Mouse (Mus musculus): ENCODE data around the gene 1810065E05Rik. TPM values are rescaled to one million over a fixed set of nuclear protein-coding genes. Genes with fewer than 3 reads are reported as not detected.

The 1810065E05Rik gene
- 0.23 and 0.33 TPM in 2 replicates for polyA plus RNA-seq (2015; fragmentation: Nextera tagmentation; extraction: Ambion mirVana)

DNA sequence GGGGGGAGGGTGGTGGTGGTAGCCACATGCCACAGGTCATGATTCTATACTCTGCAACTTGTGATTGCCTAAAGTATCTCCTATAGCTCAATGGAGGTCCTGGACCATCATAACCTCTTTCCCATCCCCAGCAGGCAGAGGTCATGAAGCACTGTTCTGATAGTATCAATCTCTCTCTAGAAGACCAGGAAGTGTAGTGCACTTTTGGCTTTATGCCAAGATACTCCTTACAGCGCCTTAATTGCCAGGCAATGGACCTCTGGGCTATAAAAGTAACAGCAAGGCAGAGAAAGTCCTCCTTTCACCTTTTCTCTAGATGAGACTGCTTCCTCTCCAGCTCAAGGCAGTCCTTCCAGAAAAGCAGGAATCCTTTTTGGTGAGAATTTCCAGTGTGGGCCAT is at the start of gene 1810065E05Rik:
TSS of gene 1810065E05Rik (plus strand) at position 297 of the 400 bp plus-strand sequence.

GRCm38 (mm10) chr11:58378763-58379278 is 42.1 kb upstream of the 1810065E05Rik start, which contains the start of gene Lypd8:
TSS of gene Lypd8 (plus strand) at chr11:58379043.

DNA sequence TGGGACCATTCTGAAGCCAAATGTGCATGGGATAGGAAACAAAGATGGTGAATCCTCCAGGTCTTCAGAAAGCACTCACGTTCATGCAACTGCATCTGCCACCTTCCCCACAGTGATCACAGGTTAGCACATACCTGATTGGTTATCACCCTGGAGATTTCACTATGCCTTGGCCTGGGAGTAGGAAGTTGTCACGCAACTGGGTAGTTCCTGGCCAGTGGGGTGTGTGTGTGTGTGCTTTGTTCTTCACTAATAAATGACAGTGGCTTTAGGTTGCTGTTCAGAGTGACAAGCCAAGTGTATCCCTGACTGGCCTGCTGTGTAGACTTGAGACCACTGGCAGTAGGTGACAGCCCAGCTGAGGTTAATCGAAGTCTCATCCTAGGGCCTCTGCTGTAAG is 11.3 kb downstream of the 1810065E05Rik start, which contains the start of gene Gm12253:
TSS of gene Gm12253 (plus strand) at position 301 of the 400 bp plus-strand sequence.

GRCm38 (mm10) chr11:58452759-58453158 is 31.8 kb downstream of the 1810065E05Rik start, which contains the start of gene Lypd9:
TSS of gene Lypd9 (minus strand) at chr11:58452923.

DNA sequence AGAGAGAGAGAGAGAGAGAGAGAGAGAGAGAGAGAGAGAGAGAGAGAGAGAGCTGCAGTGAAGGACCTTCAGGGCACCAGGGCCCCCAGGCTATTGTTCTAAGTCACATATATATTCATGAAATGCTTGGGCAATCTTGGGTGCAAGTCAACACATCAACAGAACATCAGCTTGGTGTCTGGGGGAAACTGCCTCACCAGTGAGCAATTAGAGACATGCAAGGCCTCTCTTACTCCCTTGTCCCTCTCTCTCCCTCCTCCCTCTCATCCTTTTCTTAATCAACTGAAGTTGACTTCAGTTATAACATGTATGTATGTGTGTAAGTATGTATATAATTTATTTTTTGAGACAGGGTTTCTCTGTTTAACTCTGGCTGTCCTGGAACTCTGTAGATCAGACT is 41.3 kb downstream of the 1810065E05Rik start, which contains the start of gene Olfr30:
TSS of gene Olfr30 (minus strand) at position 101 of the 400 bp plus-strand sequence.

Other genes starting within 250 kb of the 1810065E05Rik start
- gene Mrpl22, start 249.4 kb upstream of the 1810065E05Rik start, polyA plus RNA-seq (2015; fragmentation: Nextera tagmentation; extraction: Ambion mirVana): 73.5 and 77.5 TPM in 2 replicates
- gene Igtp, start 221.6 kb upstream of the 1810065E05Rik start, polyA plus RNA-seq (2015; fragmentation: Nextera tagmentation; extraction: Ambion mirVana): 3.5 and 3.6 TPM in 2 replicates
- gene Irgm2, start 221.5 kb upstream of the 1810065E05Rik start, polyA plus RNA-seq (2015; fragmentation: Nextera tagmentation; extraction: Ambion mirVana): 2.7 TPM in 2 replicates
- not detected in 2 replicates for gene 4930438A08Rik, start 146.3 kb upstream of the 1810065E05Rik start, polyA plus RNA-seq (2015; fragmentation: Nextera tagmentation; extraction: Ambion mirVana)
- 10.1 and 11.4 TPM in 2 replicates for gene Zfp692, start 114.0 kb upstream of the 1810065E05Rik start, polyA plus RNA-seq (2015; fragmentation: Nextera tagmentation; extraction: Ambion mirVana)
- 40.1 and 44.4 TPM in 2 replicates for gene Zfp672, start 90.8 kb upstream of the 1810065E05Rik start, polyA plus RNA-seq (2015; fragmentation: Nextera tagmentation; extraction: Ambion mirVana)
- gene Sh3bp5l, start 90.4 kb upstream of the 1810065E05Rik start, polyA plus RNA-seq (2015; fragmentation: Nextera tagmentation; extraction: Ambion mirVana): 29.8 and 33.1 TPM in 2 replicates
- gene Lypd8, start 42.1 kb upstream of the 1810065E05Rik start, polyA plus RNA-seq (2015; fragmentation: Nextera tagmentation; extraction: Ambion mirVana): 0.24 and 0.77 TPM in 2 replicates
- not detected in 2 replicates for gene Gm12253, start 11.4 kb downstream of the 1810065E05Rik start, polyA plus RNA-seq (2015; fragmentation: Nextera tagmentation; extraction: Ambion mirVana)
- not detected in 2 replicates for gene Lypd9, start 31.8 kb downstream of the 1810065E05Rik start, polyA plus RNA-seq (2015; fragmentation: Nextera tagmentation; extraction: Ambion mirVana)
- gene Olfr30, start 41.2 kb downstream of the 1810065E05Rik start, polyA plus RNA-seq (2015; fragmentation: Nextera tagmentation; extraction: Ambion mirVana): not detected in 2 replicates
- gene Olfr332, start 71.4 kb downstream of the 1810065E05Rik start, polyA plus RNA-seq (2015; fragmentation: Nextera tagmentation; extraction: Ambion mirVana): not detected in 2 replicates
- not detected in 2 replicates for gene Olfr331, start 81.5 kb downstream of the 1810065E05Rik start, polyA plus RNA-seq (2015; fragmentation: Nextera tagmentation; extraction: Ambion mirVana)
- gene Olfr330, start 113.7 kb downstream of the 1810065E05Rik start, polyA plus RNA-seq (2015; fragmentation: Nextera tagmentation; extraction: Ambion mirVana): not detected in 2 replicates
- gene Olfr329-ps, start 125.3 kb downstream of the 1810065E05Rik start, polyA plus RNA-seq (2015; fragmentation: Nextera tagmentation; extraction: Ambion mirVana): not detected in 2 replicates
- 0.05 TPM in 1 of 2 replicates, not detected in the other for gene Olfr328, start 134.5 kb downstream of the 1810065E05Rik start, polyA plus RNA-seq (2015; fragmentation: Nextera tagmentation; extraction: Ambion mirVana)
- not detected in 2 replicates for gene Olfr224, start 149.4 kb downstream of the 1810065E05Rik start, polyA plus RNA-seq (2015; fragmentation: Nextera tagmentation; extraction: Ambion mirVana)
- not detected in 2 replicates for gene Olfr325, start 156.6 kb downstream of the 1810065E05Rik start, polyA plus RNA-seq (2015; fragmentation: Nextera tagmentation; extraction: Ambion mirVana)
- gene Olfr324, start 174.0 kb downstream of the 1810065E05Rik start, polyA plus RNA-seq (2015; fragmentation: Nextera tagmentation; extraction: Ambion mirVana): not detected in 2 replicates
- not detected in 2 replicates for gene 2210407C18Rik, start 195.0 kb downstream of the 1810065E05Rik start, polyA plus RNA-seq (2015; fragmentation: Nextera tagmentation; extraction: Ambion mirVana)
- gene Olfr323, start 209.4 kb downstream of the 1810065E05Rik start, polyA plus RNA-seq (2015; fragmentation: Nextera tagmentation; extraction: Ambion mirVana): not detected in 2 replicates
- gene Trim58, start 219.4 kb downstream of the 1810065E05Rik start, polyA plus RNA-seq (2015; fragmentation: Nextera tagmentation; extraction: Ambion mirVana): not detected in 2 replicates
- gene Olfr322, start 237.7 kb downstream of the 1810065E05Rik start, polyA plus RNA-seq (2015; fragmentation: Nextera tagmentation; extraction: Ambion mirVana): not detected in 2 replicates